Mouse (Mus musculus) T-helper 2 cell (primary cell): ENCODE measurements around the gene Dab1.

ENCODE experiments used
- in situ Hi-C: fragments of 300-600 bp; cut with MboI, MseI; formaldehyde crosslinking; loops from one replicate; pipeline ENCODE4 v1.15.1; 2025; ENCODE audit warnings: high pct_unique_total_duplicates

Dab1 gene

DNA sequence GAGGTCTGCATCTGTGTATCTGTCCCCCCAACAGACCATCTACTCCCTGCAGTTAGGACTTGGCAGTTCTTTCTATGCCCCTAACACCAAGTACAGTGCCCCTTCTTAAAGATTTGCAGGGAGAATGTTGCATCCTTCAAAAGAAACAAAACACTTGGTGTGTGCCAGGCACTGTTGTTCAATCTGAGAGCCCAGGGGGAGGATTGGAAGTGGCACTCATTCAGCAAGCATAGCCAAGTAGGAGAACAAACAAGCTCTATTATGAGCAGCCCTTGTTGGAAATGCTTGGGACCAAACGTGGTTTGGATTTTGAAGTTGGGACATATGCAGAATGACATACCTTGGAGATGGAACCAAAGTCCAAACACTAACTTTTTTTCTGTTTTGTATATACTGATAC, 1097.3 kb downstream of the Dab1 start:
- in situ Hi-C loops, result no loop called here

DNA sequence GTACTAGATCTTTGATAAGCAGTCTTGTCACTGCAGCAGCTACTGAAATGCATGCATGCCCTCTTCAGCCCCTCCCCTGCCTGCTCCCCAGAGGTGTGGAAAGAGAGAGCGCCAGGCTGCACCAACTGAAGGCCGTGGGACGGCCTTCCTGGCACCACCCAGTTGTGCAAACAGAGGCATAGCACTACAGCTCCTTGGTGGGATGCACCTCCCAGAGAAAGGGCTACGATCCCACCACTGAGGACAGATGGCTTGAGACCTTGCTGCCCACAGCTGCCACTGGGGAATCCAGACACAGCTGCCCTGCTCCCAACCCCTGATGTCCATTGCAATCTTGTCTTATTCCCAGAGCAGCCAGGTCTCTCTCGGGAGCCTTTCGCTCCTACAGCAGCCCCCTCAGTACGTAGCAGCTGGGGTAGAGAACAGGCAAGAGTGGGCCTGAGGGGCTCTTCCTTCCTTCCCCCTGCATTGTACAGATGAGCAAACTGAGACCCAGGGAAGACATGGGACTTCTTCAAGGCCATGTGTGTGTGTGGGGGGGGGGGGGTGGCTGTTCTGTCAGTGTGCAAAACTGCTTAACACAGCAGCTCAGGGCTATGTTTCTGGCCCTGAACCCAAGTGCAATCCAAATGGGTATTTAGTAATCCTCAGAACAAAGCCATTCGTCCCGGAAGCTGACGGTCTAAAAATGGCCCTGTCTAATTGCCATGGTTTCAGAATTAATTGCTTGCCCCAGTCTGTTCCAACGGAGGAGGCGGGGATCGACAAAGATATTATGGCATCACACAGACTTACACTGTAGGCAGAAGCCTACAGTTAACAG, 1100.0 kb downstream of the Dab1 start:
- in situ Hi-C loops, result no loop called here

DNA sequence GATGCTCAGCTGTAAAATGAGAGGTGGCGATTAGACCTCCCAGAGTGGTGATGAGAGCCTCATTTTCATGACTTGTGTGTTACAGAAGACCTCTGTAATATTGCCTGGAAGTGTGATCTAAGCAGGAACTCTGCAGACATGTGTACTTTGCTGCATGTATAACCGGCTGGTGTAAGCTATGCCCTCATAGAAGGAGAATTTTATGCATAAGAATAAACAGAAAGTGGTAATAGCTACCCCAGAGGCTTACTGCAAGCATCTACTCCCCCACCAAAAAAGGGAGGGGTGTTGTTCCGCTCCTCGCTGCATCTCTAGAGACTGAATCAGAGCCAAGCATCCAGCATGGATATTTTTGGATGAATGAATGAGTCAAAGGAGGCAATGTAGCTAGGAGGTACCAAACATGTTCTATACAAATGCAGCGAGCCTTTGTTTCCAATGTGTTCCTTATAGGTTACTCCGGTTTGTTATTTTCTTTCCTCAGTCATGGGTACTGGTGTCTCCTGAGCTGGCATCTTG, 1104.4 kb downstream of the Dab1 start:
- in situ Hi-C loops, result no loop called here

DNA sequence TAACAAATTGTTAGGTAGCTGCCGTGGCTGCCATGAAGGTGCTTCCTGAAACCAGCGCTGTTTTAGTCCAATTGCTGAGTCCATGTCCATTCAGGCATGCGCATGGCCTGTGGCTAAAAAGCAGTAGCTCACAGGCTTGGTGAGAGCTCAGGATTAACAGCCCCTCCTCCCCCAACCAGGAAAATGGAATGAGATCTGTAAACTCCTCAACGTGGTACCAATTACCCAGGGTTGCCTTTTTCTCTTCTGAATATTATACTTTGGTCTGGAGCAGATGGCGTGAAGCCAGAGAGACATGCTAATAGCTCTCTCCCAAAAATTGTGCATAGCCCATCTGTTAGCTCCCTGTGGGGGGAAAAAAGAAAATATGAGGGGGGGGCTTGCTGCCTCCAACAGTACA, 1105.1 kb downstream of the Dab1 start:
- in situ Hi-C loops, result no loop called here

DNA sequence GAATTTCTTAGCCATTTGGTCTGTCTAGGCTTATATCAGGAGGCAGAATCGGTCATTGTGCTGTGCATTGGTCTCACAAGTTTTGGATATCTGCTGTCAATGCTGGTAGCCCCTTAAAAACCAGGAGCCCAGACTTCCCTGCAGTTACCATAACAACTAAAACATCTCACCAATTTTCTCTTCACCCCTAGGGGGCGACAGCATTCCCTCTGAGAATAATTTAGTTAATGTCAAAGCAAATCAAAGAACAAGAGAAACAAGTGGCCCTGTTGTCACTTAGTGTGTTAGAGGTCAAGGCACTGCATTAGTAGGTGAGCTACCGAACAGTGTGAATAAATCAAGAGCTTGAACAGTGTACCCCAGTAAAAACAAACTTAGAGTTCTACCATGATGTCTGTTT, 1106.5 kb downstream of the Dab1 start:
- in situ Hi-C loops, result no loop called here

DNA sequence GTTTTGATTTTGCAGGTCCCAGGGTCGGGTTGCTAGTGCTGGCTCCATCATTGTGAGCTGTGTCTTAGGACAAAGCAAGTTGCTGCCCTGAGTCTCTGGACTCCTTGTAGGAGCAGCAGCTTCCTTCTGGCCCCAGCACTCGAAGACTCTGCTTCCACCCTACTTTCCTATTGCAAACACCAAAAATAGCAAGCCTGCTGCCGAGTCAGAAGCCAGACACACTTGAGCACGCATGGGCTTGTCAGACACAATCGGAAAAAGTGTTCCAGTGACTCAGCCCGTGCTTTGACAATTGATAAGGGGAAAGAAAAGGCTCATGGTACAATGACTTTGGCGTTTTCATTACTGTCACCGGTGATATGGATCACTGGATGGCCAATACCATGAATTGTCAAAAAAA, 1110.0 kb downstream of the Dab1 start:
- in situ Hi-C loops, result no loop called here

DNA sequence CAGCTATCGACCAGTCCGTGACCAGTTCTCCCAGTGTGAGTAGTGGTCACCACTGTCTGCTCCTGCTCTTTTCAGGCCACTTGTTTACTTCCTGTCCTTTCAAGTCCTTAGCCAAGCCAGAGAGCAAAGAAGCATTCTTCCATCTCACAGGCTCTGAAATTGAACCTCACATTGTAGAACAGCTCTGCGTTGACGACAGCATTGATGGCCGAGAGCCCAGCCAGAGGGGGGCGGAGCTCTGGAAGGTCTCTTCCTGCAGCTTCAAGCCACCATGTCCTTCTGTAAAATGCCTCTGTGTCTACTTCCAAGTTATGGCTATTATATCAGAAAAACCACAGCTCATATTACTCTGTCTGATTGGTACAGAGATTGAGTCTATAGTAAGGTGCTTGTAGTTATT, 1127.3 kb downstream of the Dab1 start:
- in situ Hi-C loops, result no loop called here

DNA sequence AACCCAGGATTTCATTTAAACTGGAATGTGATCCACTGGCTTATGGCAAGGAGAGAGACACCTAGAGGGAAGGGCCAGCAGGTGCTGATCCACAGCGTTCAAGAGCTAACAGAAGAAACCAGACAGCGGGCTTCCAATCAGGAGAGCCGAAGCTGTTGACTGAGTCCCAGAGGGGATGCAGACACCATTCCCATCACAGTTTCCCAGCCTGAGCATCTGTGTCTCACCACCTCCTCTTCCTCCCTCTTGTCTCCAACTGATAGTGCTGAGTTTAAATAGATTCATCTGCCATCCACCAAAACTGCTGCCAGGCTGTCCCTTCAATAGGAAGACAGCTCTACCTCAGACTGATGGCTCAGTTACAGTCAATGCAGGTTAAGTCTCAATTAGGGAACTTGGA, 1134.9 kb downstream of the Dab1 start:
- in situ Hi-C loops, result no loop called here

DNA sequence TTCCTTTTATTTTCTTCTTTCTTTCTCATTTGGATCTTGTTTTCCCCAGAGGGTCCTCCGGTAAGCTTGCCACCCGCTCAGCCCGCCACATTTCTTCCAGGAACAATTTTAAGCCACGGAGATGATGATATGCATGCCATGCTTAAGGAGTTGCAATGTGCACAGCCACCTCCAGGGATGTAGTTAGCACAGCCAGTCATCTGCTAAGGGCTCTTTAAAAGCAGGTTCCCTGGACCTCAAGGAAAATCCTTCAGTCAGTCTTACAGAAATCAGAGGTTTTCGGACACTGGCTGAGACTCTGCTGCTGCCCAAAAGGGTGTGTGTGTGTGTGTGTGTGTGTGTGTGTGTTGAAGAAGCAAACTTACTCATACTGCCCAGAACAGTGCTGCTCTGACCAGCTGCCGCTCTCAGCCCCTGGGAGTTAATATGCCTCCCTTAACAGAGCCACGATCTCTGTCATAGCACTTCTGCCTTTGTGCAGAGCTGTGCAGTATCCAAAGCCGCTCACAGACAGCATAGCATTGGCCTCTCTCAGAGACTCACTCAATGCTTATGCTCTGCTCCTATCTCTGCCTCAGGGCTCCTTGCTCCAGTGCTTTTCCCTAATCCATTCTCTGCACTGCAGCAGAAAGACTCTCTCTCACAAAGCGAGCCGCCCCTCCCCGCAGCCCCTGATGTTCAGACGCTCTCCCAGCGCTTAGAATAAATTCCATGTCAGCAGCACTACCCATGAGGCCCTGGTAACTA, 1141.9 kb downstream of the Dab1 start:
- in situ Hi-C loops, result no loop called here

DNA sequence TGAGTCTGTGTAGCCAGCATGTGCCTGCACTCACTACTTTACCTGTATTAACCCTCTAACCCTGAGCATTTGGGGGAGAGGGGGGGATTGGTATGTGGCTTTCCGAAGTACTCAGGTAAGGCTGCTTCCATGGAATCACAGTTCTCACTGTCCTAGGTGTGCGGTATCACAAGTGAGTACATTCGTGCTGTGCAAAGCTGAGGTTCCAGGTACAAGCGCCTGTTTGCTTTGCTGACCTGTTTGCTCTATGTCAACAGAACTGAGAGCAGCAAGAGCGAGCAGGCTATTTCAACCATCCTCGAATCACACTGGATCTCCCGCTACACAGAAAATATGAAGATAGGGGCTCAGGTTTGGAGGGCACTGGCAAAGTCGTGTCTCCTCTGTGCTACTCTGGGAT, 1146.9 kb downstream of the Dab1 start, which contains the start of gene C8b:
TSS of gene C8b (plus strand) at position 253 of the 400 bp plus-strand sequence.
- in situ Hi-C loops, result no loop called here

DNA sequence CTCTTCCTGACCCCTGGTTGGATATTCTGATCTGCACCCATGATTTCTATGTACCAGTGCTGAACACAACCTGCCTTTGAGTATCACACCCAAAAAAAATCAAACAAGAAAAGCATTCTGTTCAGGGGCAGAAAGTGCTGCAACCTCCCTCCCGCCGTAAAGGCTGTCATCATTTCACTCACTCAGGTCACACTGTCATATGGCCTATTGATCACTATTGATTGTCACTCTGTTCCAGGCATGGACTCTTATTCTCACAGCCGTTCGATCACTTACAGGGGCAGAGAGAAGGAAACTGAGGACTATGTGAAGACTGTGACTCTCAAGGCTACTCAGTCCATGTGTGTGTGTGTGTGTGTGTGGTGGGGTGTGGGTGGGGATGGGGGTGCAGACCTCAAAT, 1149.0 kb downstream of the Dab1 start:
- in situ Hi-C loops, result no loop called here

DNA sequence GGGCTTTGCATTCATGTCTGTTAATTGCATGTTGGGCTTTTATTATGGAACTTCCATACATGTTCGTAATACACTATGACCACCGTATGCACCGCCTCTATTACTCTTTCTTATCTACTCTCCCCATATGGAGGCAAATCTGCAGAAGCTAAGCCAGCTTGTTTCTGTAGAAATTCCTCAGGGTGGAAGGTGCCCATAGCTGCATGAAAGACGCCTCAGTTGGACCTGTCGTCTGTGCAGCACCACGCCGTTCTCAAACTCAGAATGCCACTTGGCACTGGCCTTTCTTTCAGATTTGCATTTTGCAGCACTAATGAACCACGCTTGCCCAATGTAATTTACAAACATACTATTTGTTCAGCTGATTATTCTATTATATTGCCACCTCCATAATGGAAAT, 1150.4 kb downstream of the Dab1 start:
- in situ Hi-C loops, result no loop called here

DNA sequence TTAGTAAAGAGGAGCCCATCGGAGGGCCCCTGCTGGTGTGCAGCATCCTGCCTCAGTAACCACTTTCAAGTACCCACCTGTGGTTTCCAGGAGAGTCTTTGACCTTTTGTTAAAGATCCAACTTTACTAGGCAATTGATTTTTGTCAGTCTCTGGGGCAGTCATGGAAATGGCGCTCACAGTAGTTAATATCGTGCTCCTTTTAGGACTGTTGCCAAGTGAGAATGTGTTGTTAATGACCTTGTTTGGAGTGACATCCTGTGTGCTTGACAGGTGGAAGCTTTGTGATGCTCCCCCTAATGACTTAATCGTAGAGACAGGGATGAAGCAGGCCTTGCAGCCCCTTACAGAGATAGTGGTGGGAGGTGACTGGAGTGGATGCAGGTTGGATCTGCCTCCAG, 1151.2 kb downstream of the Dab1 start:
- in situ Hi-C loops, result no loop called here

DNA sequence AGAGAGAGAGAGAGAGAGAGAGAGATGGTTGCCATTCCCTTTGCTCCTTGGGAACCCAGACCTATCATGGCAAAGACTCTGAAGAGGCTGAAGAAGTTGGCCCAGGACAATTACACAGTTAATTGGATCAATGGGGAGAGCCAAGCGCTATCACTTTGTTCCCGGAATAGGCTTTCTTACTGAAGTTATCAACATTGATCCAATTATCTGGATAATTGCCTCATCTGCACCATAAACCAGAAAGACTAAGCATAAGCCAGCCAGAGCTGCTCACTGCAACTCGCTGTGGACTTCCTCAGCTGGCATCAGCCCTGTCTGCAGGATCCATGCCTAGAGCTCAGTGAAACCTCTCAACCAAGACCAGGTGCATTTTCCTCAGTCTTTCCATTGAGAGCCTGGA, 1156.4 kb downstream of the Dab1 start:
- in situ Hi-C loops, result no loop called here

DNA sequence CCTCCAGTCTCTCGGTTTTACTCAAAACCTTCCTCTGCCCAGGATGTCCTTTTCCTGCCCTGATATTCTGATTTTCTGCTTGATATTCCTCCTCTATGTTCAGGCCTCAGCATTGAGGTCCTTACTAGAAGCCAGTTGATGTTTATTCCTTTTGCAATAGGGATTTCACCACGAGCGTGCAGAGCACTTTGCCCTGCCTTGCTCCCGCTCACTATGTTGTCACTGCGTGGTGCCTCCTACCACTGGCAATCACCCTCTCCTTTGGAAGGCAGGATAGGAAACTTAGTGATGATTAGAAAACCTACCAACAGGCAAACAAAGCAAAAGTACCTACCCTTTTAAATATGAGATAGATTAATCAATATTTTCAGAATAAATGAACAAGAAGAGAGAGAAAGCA, 1160.3 kb downstream of the Dab1 start:
- in situ Hi-C loops, result no loop called here

DNA sequence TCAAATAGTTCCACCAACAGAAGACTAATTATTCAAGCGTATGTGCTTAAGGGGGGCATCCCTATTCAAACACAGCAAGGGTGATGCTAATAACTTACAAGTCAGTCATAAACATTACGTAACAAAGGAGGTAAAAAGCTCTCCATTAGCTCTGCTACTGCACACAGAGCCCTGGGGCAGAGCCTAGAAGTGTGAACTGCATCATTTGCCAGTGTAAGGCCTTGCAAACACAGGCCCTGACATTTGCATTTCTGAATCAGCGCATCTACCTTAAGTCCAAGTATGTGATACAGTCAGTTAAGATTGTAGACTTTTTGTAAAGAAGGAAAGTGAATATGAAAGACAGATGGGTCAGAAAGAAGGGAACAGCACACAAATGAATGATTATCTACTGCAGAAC, 1162.3 kb downstream of the Dab1 start:
- in situ Hi-C loops, result no loop called here

DNA sequence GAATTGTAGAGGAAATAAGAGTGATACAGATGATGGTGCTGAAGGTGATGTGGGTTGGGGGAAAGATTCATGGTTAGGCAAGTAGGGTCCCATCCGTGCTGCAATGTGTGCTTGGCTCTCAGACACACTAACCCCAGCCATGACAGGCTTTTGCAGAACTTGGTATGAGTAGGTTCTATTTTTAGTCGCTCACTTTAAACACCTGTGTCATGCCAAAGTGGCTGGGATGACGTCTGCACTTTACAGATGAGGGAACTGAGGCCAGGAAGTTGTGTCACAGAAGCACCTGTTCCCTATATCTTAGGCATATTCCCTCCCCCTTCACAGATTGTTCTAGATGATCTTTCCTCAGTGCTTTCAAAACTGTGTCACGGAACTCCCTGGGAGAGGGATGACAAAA, 1163.2 kb downstream of the Dab1 start:
- in situ Hi-C loops, result no loop called here

DNA sequence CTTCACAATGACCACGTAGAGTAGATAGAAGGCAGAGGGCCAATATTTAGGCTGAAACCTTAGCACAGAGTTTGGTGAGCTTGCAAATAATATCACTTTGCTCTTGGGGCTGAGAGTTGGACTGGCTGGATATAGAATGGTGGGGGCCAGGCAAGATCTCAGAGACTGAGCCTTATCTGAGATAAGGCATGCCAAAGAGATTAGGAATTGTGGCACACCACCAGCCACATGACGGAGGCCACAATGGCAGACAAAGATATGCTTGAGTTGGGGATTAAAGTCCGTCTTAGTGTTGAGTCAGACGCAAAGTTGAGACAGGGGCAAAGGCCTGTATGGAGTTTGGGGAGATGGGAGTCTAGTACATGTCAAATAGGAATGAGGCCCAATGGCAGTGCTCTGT, 1173.0 kb downstream of the Dab1 start:
- in situ Hi-C loops, result no loop called here
